Mouse (Mus musculus) C2C12 (cell line): ENCODE measurements around the gene Tmem206. TPM values are rescaled to one million over a fixed set of nuclear protein-coding genes. Genes with fewer than 3 reads are reported as not detected.
A peak's percentile ranks its signal among the peaks of the same experiment; 100 is the strongest.

Experiments
- H3K27me3 ChIP-seq: one replicate; pipeline ENCODE4 v1.6.1; 2011; ENCODE audit not compliant: control insufficient read depth, insufficient read depth, insufficient read length
- H3K36me3 ChIP-seq: one replicate; pipeline ENCODE4 v1.6.1; 2011; ENCODE audit not compliant: control insufficient read depth, insufficient read depth
- H3K4me3 ChIP-seq: one replicate; pipeline ENCODE4 v1.5.1; 2011; ENCODE audit warnings: mild to moderate bottlenecking, control low read depth; ENCODE audit not compliant: poor library complexity, insufficient read depth, severe bottlenecking
- H3K79me2 ChIP-seq: one replicate; pipeline ENCODE4 v1.6.1; 2011; ENCODE audit not compliant: control insufficient read depth, insufficient read depth
- H3K79me3 ChIP-seq: one replicate; pipeline ENCODE4 v1.6.1; 2011; ENCODE audit warnings: low read depth, control low read depth
- H3ac ChIP-seq: one replicate; pipeline ENCODE3; 2011; ENCODE audit warnings: low read depth; ENCODE audit not compliant: control insufficient read depth, insufficient read length
- CEBPB ChIP-seq: IDR thresholded peaks from one replicate; pipeline ENCODE4 v1.6.1; 2011; ENCODE audit warnings: low read depth, mild to moderate bottlenecking, control low read depth, moderate library complexity
- CTCF ChIP-seq: IDR thresholded peaks from one replicate; pipeline ENCODE4 v1.5.1; 2011; ENCODE audit not compliant: control insufficient read depth, insufficient read depth, insufficient read length
- FOSL1 ChIP-seq: IDR thresholded peaks from one replicate; pipeline ENCODE4 v1.8.0; 2011; ENCODE audit warnings: mild to moderate bottlenecking, low read length; ENCODE audit not compliant: poor library complexity, insufficient read depth, severe bottlenecking
- MAX ChIP-seq: IDR thresholded peaks from one replicate; pipeline ENCODE4 v1.6.1; 2011; ENCODE audit warnings: mild to moderate bottlenecking, control low read depth
- MYOD1 ChIP-seq: IDR thresholded peaks from one replicate; pipeline ENCODE4 v1.6.1; 2011; ENCODE audit warnings: low read depth; ENCODE audit not compliant: control insufficient read depth, insufficient read length
- MYOG ChIP-seq: IDR thresholded peaks from one replicate; pipeline ENCODE4 v1.6.1; 2011; ENCODE audit not compliant: control insufficient read depth, insufficient read length; ENCODE audit errors: extremely low read depth
- USF1 ChIP-seq: IDR thresholded peaks from one replicate; pipeline ENCODE4 v1.6.1; 2011; ENCODE audit warnings: low read depth, mild to moderate bottlenecking, control low read depth, moderate library complexity
- long read RNA-seq, 2 experiments: library from polyadenylated mRNA; unstranded; transcript quantifications; one replicate each; pipeline ENCODE4 v2.0.0; 2019 to 2020
- polyA plus RNA-seq: library from polyadenylated mRNA; unstranded; fragments of >200 nt; fragmentation: generic; extraction: Trizol; gene quantifications from one replicate; pipeline ENCODE4 v1.2.1, GENCODE M21; 2012; ENCODE audit warnings: missing spikeins

Tmem206 gene
- polyA plus RNA-seq: 9.8 TPM
- long read RNA-seq, experiment 1, transcript Tmem206-201 (8 exons, 2,246 nt): major isoform, 20 of 21 reads
- long read RNA-seq, experiment 1, partial matches to known transcripts: 0 of 21 reads
- long read RNA-seq, experiment 1, other reads (novel, unspliced or antisense): 1 of 21 reads
- long read RNA-seq, experiment 2, transcript Tmem206-201 (8 exons, 2,246 nt): major isoform, 96 of 107 reads
- long read RNA-seq, experiment 2, partial matches to known transcripts: 3 of 107 reads
- long read RNA-seq, experiment 2, other reads (novel, unspliced or antisense): 8 of 107 reads

DNA sequence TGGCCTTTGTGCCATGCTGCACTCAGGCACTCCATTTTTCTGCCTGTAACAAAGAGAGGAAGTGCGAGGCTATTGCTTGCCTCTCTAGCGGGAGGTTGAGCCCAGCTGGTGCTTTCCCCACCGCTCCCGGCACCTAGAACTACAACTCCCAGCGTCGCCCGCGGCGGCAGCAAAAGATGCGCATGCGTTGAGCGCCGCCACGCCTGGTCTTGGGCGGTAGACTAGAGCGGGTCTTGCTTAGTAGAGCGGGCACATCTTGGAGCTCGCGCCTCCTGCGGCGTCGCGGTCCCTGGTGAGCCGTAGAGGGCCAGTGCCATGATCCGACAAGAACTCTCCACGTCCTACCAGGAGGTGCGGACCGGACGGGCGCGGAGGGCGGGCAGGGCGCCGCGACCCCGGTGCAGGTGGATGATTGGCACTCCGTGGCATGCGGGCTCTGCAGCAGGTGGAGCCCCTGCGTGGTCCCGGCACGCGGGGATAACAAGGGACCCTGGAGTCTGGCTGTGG, at the start of gene Tmem206:
TSS of gene Tmem206 (plus strand) at position 187 of the 507 bp plus-strand sequence.
- no peak for TF ChIP-seq CTCF
- TF ChIP-seq USF1: no peak
- TF ChIP-seq MAX: no peak
- no peak for TF ChIP-seq FOSL1
- TF ChIP-seq MYOG: no peak
- TF ChIP-seq MYOD1: no peak
- TF ChIP-seq CEBPB: no peak
- H3K79me3 ChIP-seq: no peaks in the 10 kb centered on the region

GRCm38 (mm10) chr1:191276181-191276580, 49.5 kb upstream of the Tmem206 start:
- H3ac ChIP-seq: no peak overlapping the region
- H3K4me3 ChIP-seq: no peak overlapping the region
- H3K79me3 ChIP-seq: no peaks in the 10 kb centered on the region
- no peaks in the 10 kb centered on the region for H3K36me3 ChIP-seq
- H3K27me3 ChIP-seq: no peaks in the 10 kb centered on the region
- H3K79me2 ChIP-seq: no peaks in the 10 kb centered on the region
- TF ChIP-seq FOSL1 (no peak), CTCF (no peak), CEBPB (no peak), MYOG (no peak), MAX (no peak), MYOD1 (no peak), USF1 (no peak)

More for the DNA sequence above, at the start of gene Tmem206:
- H3K79me2 ChIP-seq: peaks cover 16% of the 10 kb centered on the region
- H3K36me3 ChIP-seq: no peaks in the 10 kb centered on the region
- no peaks in the 10 kb centered on the region for H3K27me3 ChIP-seq
- H3ac ChIP-seq: peak within 1 kb of the TSS; percentile 70
- peak within 1 kb of the TSS; percentile 63 for H3K4me3 ChIP-seq

- Histone ChIP-seq H3K79me3 (no peaks in the 10 kb centered on the region), H3K27me3 (no peaks in the 10 kb centered on the region), H3K4me3 (no peak overlapping the region), H3K36me3 (no peaks in the 10 kb centered on the region), H3K79me2 (no peaks in the 10 kb centered on the region), H3ac (no peak overlapping the region)
- TF ChIP-seq USF1 (peak; percentile 37), CEBPB (peak; percentile 59), MYOG (no peak)
Observed at GRCm38 (mm10) chr1:191277549-191278059, 48.1 kb upstream of the Tmem206 start.

DNA sequence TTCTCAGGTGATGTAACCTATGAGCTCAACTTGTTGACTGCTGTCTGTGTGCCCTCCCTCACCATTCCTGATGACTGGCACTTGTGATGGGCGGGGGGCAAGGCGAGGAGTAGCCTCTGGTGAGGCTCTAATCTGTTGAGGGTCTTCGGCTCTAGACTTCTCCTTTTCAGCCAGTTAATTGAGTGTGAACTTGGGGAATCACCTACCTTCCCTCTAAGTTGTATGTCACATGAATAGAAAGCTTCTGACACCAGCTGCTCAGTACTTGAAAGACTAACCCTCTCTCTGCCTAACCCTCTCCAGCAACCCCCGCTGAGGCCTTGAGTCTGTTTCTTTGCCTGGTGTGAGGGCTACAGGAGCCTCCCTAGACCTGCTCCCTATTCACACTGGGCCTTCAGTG, 47.4 kb upstream of the Tmem206 start:
- H3K36me3 ChIP-seq: no peaks in the 10 kb centered on the region
- no peaks in the 10 kb centered on the region for H3K79me2 ChIP-seq
- H3K4me3 ChIP-seq: no peak overlapping the region
- TF ChIP-seq MAX: no peak
- no peak for TF ChIP-seq CEBPB
- no peak for TF ChIP-seq MYOG
- TF ChIP-seq MYOD1: no peak
- no peak for TF ChIP-seq USF1
- TF ChIP-seq CTCF: no peak
- TF ChIP-seq FOSL1: no peak
- H3ac ChIP-seq: no peak overlapping the region
- no peaks in the 10 kb centered on the region for H3K79me3 ChIP-seq
- no peaks in the 10 kb centered on the region for H3K27me3 ChIP-seq

- H3K79me3 ChIP-seq: no peaks in the 10 kb centered on the region
- no peak overlapping the region for H3ac ChIP-seq
- no peaks in the 10 kb centered on the region for H3K79me2 ChIP-seq
- H3K36me3 ChIP-seq: no peaks in the 10 kb centered on the region
- TF ChIP-seq USF1 (no peak), FOSL1 (no peak), CTCF (no peak), CEBPB (no peak)
- no peak overlapping the region for H3K4me3 ChIP-seq
- H3K27me3 ChIP-seq: no peaks in the 10 kb centered on the region
Observed at GRCm38 (mm10) chr1:191281171-191281570, 44.5 kb upstream of the Tmem206 start.

- Histone ChIP-seq H3K27me3 (no peaks in the 10 kb centered on the region), H3K79me2 (no peaks in the 10 kb centered on the region), H3K79me3 (no peaks in the 10 kb centered on the region), H3ac (no peak overlapping the region), H3K36me3 (no peaks in the 10 kb centered on the region), H3K4me3 (no peak overlapping the region)
- TF ChIP-seq MAX: no peak
Observed at GRCm38 (mm10) chr1:191282319-191282718, 43.4 kb upstream of the Tmem206 start.
